Mouse (Mus musculus) CH12.LX (cell line): ENCODE measurements around the gene Nppc. TPM values are rescaled to one million over a fixed set of nuclear protein-coding genes. Genes with fewer than 3 reads are reported as not detected.
A peak's percentile ranks its signal among the peaks of the same experiment; 100 is the strongest.

Experiments
- DNase-seq: peaks from one replicate; pipeline ENCODE4 v3.0.0-alpha.2; 2013; ENCODE audit errors: extremely low read depth
- H3K27ac ChIP-seq: 2 replicates; pipeline ENCODE4 v1.5.1; 2012; ENCODE audit warnings: low read depth, mild to moderate bottlenecking, control low read depth, moderate library complexity; ENCODE audit not compliant: insufficient read depth
- H3K27me3 ChIP-seq: replicated peaks from 2 replicates; pipeline ENCODE3; 2012; ENCODE audit warnings: inconsistent platforms
- H3K36me3 ChIP-seq, 2 experiments: replicated peaks in 1 of 2; 2 replicates each; pipeline versions ENCODE3 to v1.6.1; 2012; ENCODE audit warnings: inconsistent platforms in 1 of 2, low read length in 1 of 2, mild to moderate bottlenecking in 1 of 2, mixed read lengths in 1 of 2, moderate library complexity in 1 of 2; ENCODE audit not compliant: control insufficient read depth in 1 of 2, insufficient read depth in 1 of 2
- H3K4me1 ChIP-seq, 2 experiments: 2 replicates each; pipeline ENCODE4 v1.6.1; 2012; ENCODE audit warnings: inconsistent platforms in 1 of 2, moderate library complexity in 1 of 2; ENCODE audit not compliant: insufficient read depth in 2 of 2, control insufficient read depth in 1 of 2
- H3K4me2 ChIP-seq: 2 replicates; pipeline ENCODE4 v1.6.1; 2012; ENCODE audit warnings: low read depth, mild to moderate bottlenecking, control low read depth; ENCODE audit not compliant: poor library complexity, insufficient read depth, severe bottlenecking
- H3K4me3 ChIP-seq, 3 experiments: fragments of 150-350 bp in 1 of 3; sonication (generic) in 1 of 3; replicated peaks in 1 of 3; 2 replicates each; pipeline versions ENCODE3 to v1.5.1; 2011 to 2012; ENCODE audit warnings: low read depth in 2 of 3, low read length in 2 of 3, mild to moderate bottlenecking in 2 of 3, moderate library complexity in 2 of 3, control low read depth in 1 of 3, improper control_type of control experiment in 1 of 3, inconsistent platforms in 1 of 3, mixed read lengths in 1 of 3; ENCODE audit not compliant: poor library complexity in 1 of 3
- H3K79me2 ChIP-seq: replicated peaks from 2 replicates; pipeline ENCODE4 v1.6.1; 2012; ENCODE audit warnings: mild to moderate bottlenecking, moderate library complexity; ENCODE audit not compliant: control insufficient read depth, poor library complexity, insufficient read depth, severe bottlenecking; ENCODE audit errors: extremely low read depth
- H3K9ac ChIP-seq: 2 replicates; pipeline ENCODE4 v1.6.1; 2012; ENCODE audit warnings: low read depth, mild to moderate bottlenecking, control low read depth, moderate library complexity; ENCODE audit not compliant: insufficient read depth
- H3K9me3 ChIP-seq: replicated peaks from 2 replicates; pipeline ENCODE3; 2012; ENCODE audit warnings: low read length, inconsistent platforms, mixed read lengths
- CHD1 ChIP-seq: IDR thresholded peaks from 2 replicates; pipeline ENCODE4 v1.6.1; 2012; ENCODE audit warnings: low read depth, low read length, improper control_type of control experiment, inconsistent platforms
- CHD2 ChIP-seq: IDR thresholded peaks from 2 replicates; pipeline ENCODE4 v1.6.1; 2011; ENCODE audit warnings: low read length, improper control_type of control experiment
- CTCF ChIP-seq, 2 experiments: IDR thresholded peaks in 1 of 2; conservative IDR thresholded peaks in 1 of 2; 2 replicates each; pipeline ENCODE4 v1.5.1; 2011 to 2012; ENCODE audit warnings: low read depth in 2 of 2, low read length in 2 of 2, improper control_type of control experiment in 1 of 2, inconsistent platforms in 1 of 2, mild to moderate bottlenecking in 1 of 2, moderate library complexity in 1 of 2
- ETS1 ChIP-seq: conservative IDR thresholded peaks from 2 replicates; pipeline ENCODE4 v1.6.1; 2012; ENCODE audit warnings: low read depth, mild to moderate bottlenecking, inconsistent platforms, low read length, improper control_type of control experiment, moderate library complexity
- MAX ChIP-seq: IDR thresholded peaks from 2 replicates; pipeline ENCODE4 v1.6.1; 2011; ENCODE audit warnings: low read length, improper control_type of control experiment
- MAZ ChIP-seq: IDR thresholded peaks from 2 replicates; pipeline ENCODE4 v1.6.1; 2012; ENCODE audit warnings: low read depth, mild to moderate bottlenecking, inconsistent platforms, low read length, improper control_type of control experiment, moderate library complexity
- MEF2A ChIP-seq: IDR thresholded peaks from 2 replicates; pipeline ENCODE4 v1.6.1; 2014; ENCODE audit warnings: low read depth, mild to moderate bottlenecking, inconsistent platforms, low read length, improper control_type of control experiment, borderline replicate concordance
- MYC ChIP-seq: IDR thresholded peaks from 2 replicates; pipeline ENCODE4 v1.6.1; 2011; ENCODE audit warnings: low read depth, mild to moderate bottlenecking, improper control_type of control experiment, low read length
- PAX5 ChIP-seq: IDR thresholded peaks from 2 replicates; pipeline ENCODE4 v1.6.1; 2012; ENCODE audit warnings: low read length, inconsistent platforms, mixed read lengths
- POLR2A ChIP-seq: IDR thresholded peaks from 2 replicates; pipeline ENCODE4 v1.6.1; 2011; ENCODE audit warnings: low read depth, mild to moderate bottlenecking, improper control_type of control experiment, low read length
- RAD21 ChIP-seq: IDR thresholded peaks from 2 replicates; pipeline ENCODE4 v1.6.1; 2011; ENCODE audit warnings: low read depth, mild to moderate bottlenecking, low read length, improper control_type of control experiment, moderate library complexity
- RCOR1 ChIP-seq: conservative IDR thresholded peaks from 2 replicates; pipeline ENCODE4 v1.6.1; 2012; ENCODE audit warnings: low read depth, mild to moderate bottlenecking, inconsistent platforms, low read length, improper control_type of control experiment
- SMC3 ChIP-seq: IDR thresholded peaks from 2 replicates; pipeline ENCODE4 v1.6.1; 2011; ENCODE audit warnings: low read depth, low read length, improper control_type of control experiment
- TBP ChIP-seq: conservative IDR thresholded peaks from 2 replicates; pipeline ENCODE4 v1.6.1; 2011; ENCODE audit warnings: low read depth, low read length, improper control_type of control experiment
- UBTF ChIP-seq: IDR thresholded peaks from 2 replicates; pipeline ENCODE4 v1.6.1; 2012; ENCODE audit warnings: low read depth, mild to moderate bottlenecking, inconsistent platforms, low read length, improper control_type of control experiment, moderate library complexity
- USF2 ChIP-seq: conservative IDR thresholded peaks from 2 replicates; pipeline ENCODE4 v1.6.1; 2011; ENCODE audit warnings: low read depth, low read length, improper control_type of control experiment
- dilution Hi-C: fragments of 300-500 bp; cut with MboI; formaldehyde crosslinking; loops from 2 replicates; pipeline ENCODE4 v1.14.3; 2020; ENCODE audit warnings: low sequenced_read_pairs; ENCODE audit not compliant: extremely low pct_unique_long_range_greater_than_20kb, extremely low pct_ligation_motif_present
- in situ Hi-C: fragments of 300-500 bp; cut with MboI; formaldehyde crosslinking; loops from 3 replicates; pipeline ENCODE4 v1.14.3; 2019; ENCODE audit warnings: low sequenced_read_pairs, low pct_ligation_motif_present, low pct_unique_long_range_greater_than_20kb, mixed read lengths
- polyA plus RNA-seq: library from polyadenylated mRNA; unstranded; fragments of >175 nt; gene quantifications from 2 replicates; pipeline ENCODE4 v1.2.1, GENCODE M21; 2012; ENCODE audit warnings: low read depth; ENCODE audit not compliant: insufficient read length
- total RNA-seq, 2 experiments: library from RNA; depleted of rRNA; stranded (reverse); fragments of 300-350 nt in 1 of 2; fragments of >200 nt in 1 of 2; gene quantifications; 2 replicates each; pipeline ENCODE4 v1.2.3; 2012 to 2014

The Nppc gene
- total RNA-seq (2012; rRNA removed) (0.13 TPM in 1 of 2 replicates, not detected in the other), total RNA-seq (2014; rRNA removed) (not detected in 2 replicates), polyA plus RNA-seq (not detected in 2 replicates)

DNA sequence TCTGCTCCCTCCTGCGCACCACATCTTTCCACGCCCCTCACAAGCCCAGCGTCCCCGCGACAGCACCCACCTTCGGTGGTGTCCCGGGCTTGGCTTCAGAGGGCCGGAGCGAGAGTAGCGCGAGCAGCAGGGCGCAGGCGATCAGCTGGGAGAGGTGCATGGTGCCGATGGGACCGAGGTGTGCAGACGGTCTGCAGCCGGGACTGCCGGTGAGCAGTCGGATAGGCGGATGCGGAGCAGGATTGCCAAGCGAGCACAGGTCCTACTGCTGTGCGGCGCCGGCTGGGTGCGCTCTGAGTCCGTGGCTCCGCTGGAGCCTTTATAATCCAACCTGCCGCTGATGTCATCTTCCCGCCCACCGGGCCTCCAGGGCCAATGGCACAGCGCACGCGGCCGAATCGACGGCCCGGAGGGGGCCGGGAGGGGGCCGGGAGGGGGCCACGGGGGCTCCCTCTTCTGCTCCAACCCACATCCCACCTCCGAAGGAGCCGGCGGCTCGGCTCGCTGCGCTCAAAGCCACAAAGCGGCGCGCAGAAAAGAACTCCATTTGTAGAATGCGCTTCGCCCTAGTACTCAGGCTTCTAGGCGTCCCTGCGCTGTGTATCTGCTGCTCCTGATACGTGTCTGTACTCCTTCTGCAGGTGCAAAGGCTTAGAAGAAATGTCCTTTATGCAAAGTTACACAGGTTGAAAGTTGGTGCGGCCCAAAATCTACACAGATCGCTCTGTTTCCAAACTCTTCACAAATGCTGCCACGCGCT is at the start of gene Nppc:
Gene Nppc (minus strand): TSS at position 293 of the 760 bp plus-strand sequence.
- H3K79me2 ChIP-seq = no peaks in the 10 kb centered on the region
- H3K36me3 ChIP-seq = no peaks in the 10 kb centered on the region
- in situ Hi-C loops = no loop called here
- H3K27me3 ChIP-seq = peaks cover 81% of the 10 kb centered on the region
- DNase-seq = no peak
- TF ChIP-seq RAD21 (peak; percentile 48), TBP (0 out of 2 replicates have a peak, but pooled peaks have one; percentile 25), SMC3 (peak; percentile 33), CTCF (conservative IDR thresholded peaks at IDR 0.05 in 1 of 2, IDR thresholded peaks at IDR 0.05 in 1 of 2; ENCODE audit: low read depth in 2 of 2, low read length in 2 of 2) (peak in 1 of 2 experiments; percentile 42; a peak in 2 of 4 replicates), MEF2A (no peak), POLR2A (0 out of 2 replicates have a peak, but pooled peaks have one; percentile 28), ETS1 (no peak), UBTF (0 out of 2 replicates have a peak, but pooled peaks have one; percentile 21), MAZ (no peak), MYC (no peak)
- TF ChIP-seq, all 38 proteins: peak for 6
- peak within 1 kb of the TSS in 2 of 3 experiments; percentile 14 to 53 for H3K4me3 ChIP-seq
- no peak within 1 kb of the TSS for H3K27ac ChIP-seq
- H3K9ac ChIP-seq = peak within 1 kb of the TSS; percentile 10; the same call in 1 of the 2 replicates
- no peaks in the 10 kb centered on the region for H3K9me3 ChIP-seq
- peak within 1 kb of the TSS; percentile 93 for H3K4me2 ChIP-seq
- dilution Hi-C loops = no loop called here
- H3K4me1 ChIP-seq = peaks cover 3 to 9% of the 10 kb centered on the region in 2 experiments; a peak in 3 of 4 replicates

DNA sequence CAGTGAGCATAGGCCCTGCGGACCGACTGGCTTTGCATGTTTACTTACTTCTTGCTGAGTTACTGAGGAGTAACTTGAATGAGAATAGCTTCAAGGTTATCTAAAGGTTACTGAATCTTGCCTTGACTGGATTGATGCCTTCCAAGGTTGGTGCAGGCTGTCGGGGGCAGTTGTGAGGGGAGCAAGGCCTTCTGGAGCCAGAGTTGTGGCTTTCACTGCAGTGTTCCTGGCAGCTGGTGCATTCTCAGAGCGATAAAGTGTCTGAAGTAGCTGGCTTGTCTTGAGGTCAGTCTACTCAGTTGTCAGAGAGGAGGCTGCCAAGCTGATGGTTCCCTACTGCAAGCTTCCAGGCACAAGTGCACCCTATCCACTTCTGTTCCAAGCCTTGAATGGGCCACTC is 49.0 kb upstream of the Nppc start:
- Histone ChIP-seq H3K9ac (no peak overlapping the region), H3K4me1 (0 out of 4 replicates have a peak, but pooled peaks cover 0 to 3% of the 10 kb centered on the region in 2 experiments), H3K4me2 (no peak overlapping the region), H3K79me2 (no peaks in the 10 kb centered on the region; the same call in 1 of the 2 replicates), H3K27ac (no peak overlapping the region), H3K36me3 (peaks cover 0 to 6% of the 10 kb centered on the region in 2 experiments), H3K9me3 (no peaks in the 10 kb centered on the region), H3K27me3 (no peaks in the 10 kb centered on the region), H3K4me3 (no peak overlapping the region)
- in situ Hi-C loops (no loop called here), dilution Hi-C loops (no loop called here)
- DNase-seq = no peak
- TF ChIP-seq UBTF = no peak
- TF ChIP-seq MEF2A = no peak
- TF ChIP-seq RCOR1 = no peak
- TF ChIP-seq USF2 = no peak
- no peak for TF ChIP-seq PAX5
- TF ChIP-seq TBP = no peak
- TF ChIP-seq MAX = no peak
- TF ChIP-seq CHD2 = no peak
- no peak for TF ChIP-seq CHD1
- TF ChIP-seq MYC = no peak
